Mouse (Mus musculus) urinary bladder, postnatal 36 days (tissue): ENCODE data around the gene Cav1.
A peak's percentile ranks its signal among the peaks of the same experiment; 100 is the strongest.

ENCODE experiments used
- DNase-seq, 2 experiments: peaks; one replicate each; pipeline ENCODE4 v3.0.0; 2022; ENCODE audit warnings: low spot score in 2 of 2, mixed read lengths in 1 of 2

Gene Cav1

GRCm38 (mm10) chr6:17305954-17306601 is at the start of gene Cav1:
Cav1 (plus strand) TSS chr6:17306335.
- peak; percentile 71 to 84 for DNase-seq

DNA sequence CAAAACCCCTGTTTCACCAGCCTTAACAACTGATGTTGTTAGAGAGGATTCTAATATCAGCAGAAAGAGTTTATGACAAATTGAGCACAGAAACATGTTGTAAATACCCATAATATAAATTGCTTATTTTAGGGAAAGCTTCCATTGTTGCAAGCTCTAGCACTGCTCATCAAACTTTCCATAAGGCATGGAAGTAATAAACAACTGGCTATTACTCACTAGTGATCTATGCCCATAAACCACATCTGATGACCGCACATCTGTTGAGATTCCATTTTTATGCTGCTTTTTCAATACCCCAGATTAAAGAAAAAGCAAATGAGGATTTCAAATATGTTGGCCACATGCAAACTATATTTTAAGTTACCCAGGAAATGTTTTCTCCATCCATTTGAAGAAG is 48.0 kb upstream of the Cav1 start:
- DNase-seq = no peak

GRCm38 (mm10) chr6:17258911-17259310 is 47.2 kb upstream of the Cav1 start:
- no peak for DNase-seq

- DNase-seq = no peak
Measured at GRCm38 (mm10) chr6:17262786-17263185, 43.3 kb upstream of the Cav1 start.

DNA sequence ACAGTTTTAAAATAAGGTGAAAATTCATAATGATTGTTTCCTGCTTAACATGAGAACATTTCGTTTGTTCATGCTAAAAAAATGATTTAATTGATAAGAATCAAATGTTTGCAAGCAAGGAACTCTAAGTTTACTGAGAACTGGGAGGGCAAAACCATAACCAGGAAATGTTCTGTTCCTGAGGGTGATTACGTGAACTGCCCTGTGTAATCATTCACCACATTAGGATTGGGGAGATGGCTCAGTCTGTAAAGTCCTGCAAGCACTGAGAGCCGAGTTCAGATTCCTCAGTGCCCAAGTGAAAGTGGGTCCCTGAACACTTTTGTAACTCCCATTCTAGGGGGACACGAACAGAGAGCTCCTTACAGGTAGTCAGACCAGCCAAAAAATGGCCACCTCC is 41.1 kb upstream of the Cav1 start:
- DNase-seq = no peak

DNA sequence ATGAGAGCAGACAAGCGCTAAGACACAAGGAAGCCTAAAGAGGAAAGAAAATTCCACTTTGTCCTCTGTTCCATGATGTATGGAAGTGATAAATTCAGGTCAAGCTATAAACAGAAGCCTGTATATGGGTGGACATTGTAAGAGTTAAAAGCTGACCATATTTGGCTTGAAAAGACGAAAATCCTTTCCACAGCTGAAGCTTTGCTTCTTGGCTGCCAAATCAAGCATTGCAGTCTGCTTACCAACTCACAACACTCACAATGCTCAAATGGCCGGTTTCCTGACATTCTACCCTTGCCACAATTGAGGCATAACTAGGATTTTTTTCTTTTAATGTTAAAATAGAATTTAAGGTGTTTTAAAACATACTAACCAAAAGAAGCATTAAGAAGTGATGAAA is 39.7 kb upstream of the Cav1 start:
- no peak for DNase-seq

DNA sequence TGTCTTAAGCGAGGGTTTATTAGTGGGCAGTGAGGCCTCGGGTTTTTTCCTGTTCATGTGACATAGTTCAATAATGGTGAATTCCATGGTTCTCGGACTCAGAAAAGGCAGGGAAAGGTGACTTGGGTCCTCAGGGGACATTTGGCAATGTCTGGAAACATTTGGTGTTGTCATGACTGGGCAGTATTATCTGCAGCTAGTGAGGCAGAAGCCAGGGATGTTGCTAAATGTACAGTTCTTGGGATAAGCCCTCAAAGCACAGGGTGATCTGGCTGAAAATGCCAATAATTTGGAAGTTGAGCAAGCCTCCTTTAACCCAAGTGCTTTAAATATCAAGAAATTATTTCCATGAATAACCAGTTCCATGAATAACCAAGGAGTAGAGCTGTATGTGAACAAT is 27.8 kb upstream of the Cav1 start:
- DNase-seq = peak in 1 of 2 experiments; percentile 21

GRCm38 (mm10) chr6:17280939-17281756 is 25.0 kb upstream of the Cav1 start, which contains the start of gene Cav2:
Cav2 (plus strand) TSS chr6:17281185.
- DNase-seq = peak; percentile 89 to 93

DNA sequence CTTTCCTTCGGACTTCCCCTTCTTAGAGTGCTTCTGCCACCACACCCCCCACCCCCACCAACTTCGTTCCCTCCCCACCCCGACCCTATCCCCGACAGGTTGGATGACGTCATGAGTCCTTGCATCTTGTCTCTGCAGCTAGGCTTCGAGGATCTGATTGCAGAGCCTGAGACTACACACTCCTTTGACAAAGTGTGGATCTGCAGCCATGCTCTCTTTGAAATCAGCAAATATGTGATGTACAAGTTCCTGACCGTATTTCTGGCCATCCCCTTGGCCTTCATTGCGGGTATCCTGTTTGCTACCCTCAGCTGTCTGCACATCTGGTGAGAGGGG is 24.4 kb upstream of the Cav1 start:
- peak in 1 of 2 experiments; percentile 6 for DNase-seq

DNA sequence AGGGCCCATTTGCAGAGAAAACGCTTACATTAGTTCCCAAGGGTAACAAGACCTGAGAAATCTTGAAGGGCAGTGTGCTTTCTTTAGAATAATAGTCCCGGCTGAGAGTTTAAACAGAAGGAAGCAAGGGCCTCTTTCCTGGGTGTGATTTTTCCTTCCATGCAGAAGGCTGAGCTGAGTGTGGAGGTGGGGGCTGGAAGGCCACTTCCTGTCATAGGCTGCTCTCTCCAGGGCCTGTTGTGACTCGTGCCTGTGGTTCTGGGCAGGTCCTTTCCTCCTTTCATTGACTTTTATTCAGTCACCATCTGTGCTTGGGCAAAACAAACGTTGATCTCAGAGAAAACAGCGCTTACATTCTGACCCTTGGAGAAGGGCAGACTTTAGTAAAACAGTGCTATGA is 24.0 kb upstream of the Cav1 start:
- peak; percentile 46 to 65 for DNase-seq

GRCm38 (mm10) chr6:17283834-17284233 is 22.3 kb upstream of the Cav1 start:
- no peak for DNase-seq

DNA sequence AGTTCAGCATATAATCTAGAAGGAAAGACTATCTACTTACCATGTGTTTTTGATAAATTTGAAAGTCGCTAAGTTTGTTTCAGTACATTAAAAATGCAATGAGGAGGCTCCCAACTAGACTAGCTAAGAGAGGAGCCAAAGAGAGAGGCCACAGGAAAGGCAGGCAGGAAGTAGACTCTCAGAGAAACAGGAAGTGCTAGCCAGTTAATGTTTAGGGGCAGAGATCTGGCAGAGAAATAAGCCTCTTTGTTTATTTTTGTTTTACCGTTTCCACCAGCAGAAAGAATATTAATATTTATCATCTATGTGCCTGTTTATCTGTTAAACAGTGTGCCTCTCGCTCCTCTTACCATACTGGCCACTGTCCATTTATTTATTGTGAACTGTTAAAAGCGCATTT is 19.8 kb upstream of the Cav1 start:
- DNase-seq = no peak

GRCm38 (mm10) chr6:17295116-17295515 is 11.0 kb upstream of the Cav1 start:
- DNase-seq = no peak

DNA sequence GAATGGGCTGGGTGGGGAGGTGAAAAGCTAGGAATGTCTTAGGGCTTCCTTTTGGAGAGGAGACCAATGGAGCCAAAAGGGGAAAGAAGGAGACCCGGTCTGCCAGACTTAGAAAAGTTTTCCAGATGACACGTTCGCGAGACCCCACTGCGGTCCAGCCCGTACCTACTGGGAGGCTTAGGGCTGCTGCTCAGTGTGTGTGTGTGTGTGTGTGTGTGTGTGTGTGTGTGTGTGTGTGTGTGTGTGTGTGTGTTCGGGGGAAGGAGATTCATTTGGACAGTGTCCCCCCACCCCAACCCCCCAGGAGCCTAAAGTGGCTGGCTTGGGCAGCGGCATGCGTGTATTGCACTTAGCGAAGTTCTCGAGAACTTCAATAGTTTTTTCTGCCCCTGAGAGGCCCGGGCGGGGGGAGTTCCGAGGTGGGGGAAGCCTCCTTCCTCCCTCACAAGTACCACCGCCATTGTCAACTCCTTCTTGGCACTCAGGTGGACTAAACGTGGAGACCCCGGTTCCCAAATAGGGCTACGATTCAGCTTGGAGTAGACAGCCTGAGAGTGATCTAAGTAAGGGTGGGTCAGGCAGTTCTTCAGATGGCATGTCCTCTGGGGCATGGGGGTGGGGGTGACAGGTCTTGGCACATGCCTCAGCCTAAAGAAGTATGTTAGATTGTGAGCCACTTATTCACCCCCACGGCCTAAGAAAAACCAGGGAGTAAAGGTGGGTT is 629 bp downstream of the Cav1 start:
- DNase-seq = peak; percentile 20 to 22

GRCm38 (mm10) chr6:17307461-17308115 is 1.5 kb downstream of the Cav1 start:
- DNase-seq = peak; percentile 60 to 81

GRCm38 (mm10) chr6:17308661-17309060 is 2.5 kb downstream of the Cav1 start:
- peak in 1 of 2 experiments; percentile 51 for DNase-seq

GRCm38 (mm10) chr6:17309260-17309659 is 3.1 kb downstream of the Cav1 start:
- DNase-seq = peak in 1 of 2 experiments; percentile 22

- DNase-seq = no peak
Measured at GRCm38 (mm10) chr6:17314241-17314640, 8.1 kb downstream of the Cav1 start.

- no peak for DNase-seq
Measured at GRCm38 (mm10) chr6:17314659-17315616, 8.8 kb downstream of the Cav1 start.

- DNase-seq = no peak
Measured at GRCm38 (mm10) chr6:17316294-17317166, 10.4 kb downstream of the Cav1 start.
